Mouse (Mus musculus) lung, adult 2 months (tissue): ENCODE measurements around the gene Tmem151b.

Source experiments
- CTCF ChIP-seq: fragments of 200-500 bp; IDR thresholded peaks from 2 replicates; pipeline ENCODE4 v1.5.1; 2011; ENCODE audit warnings: mild to moderate bottlenecking, low read length, control low read depth; ENCODE audit not compliant: insufficient read depth
- POLR2A ChIP-seq: fragments of 200-500 bp; IDR thresholded peaks from 2 replicates; pipeline ENCODE4 v1.6.1; 2011; ENCODE audit warnings: low read depth, mild to moderate bottlenecking, control low read depth, low read length, borderline replicate concordance; ENCODE audit errors: extremely low read depth

DNA sequence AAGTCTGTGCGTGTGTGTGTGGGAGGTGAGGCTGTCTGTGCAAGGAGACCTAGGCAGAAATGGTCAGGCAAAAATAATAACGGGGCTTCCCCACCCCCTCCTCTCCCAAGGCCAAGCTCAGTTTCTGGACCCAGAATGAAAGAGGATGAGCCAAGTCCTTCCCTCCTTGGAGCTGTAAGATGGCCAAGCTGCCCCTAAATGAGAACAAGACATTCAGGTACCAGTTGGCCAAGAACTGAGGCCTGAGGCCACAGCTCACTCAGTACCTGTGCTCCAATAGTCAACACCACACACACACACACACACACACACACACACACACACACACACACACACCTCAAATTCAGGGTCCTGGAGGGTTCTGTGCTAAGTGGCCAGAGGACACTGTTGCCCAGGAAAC lies 6.8 kb downstream of the Tmem151b start:
- TF ChIP-seq CTCF (no peak), POLR2A (no peak)
